Comparison of ENCODE assay signal across 8 mouse cellular contexts in the genomic region with DNA sequence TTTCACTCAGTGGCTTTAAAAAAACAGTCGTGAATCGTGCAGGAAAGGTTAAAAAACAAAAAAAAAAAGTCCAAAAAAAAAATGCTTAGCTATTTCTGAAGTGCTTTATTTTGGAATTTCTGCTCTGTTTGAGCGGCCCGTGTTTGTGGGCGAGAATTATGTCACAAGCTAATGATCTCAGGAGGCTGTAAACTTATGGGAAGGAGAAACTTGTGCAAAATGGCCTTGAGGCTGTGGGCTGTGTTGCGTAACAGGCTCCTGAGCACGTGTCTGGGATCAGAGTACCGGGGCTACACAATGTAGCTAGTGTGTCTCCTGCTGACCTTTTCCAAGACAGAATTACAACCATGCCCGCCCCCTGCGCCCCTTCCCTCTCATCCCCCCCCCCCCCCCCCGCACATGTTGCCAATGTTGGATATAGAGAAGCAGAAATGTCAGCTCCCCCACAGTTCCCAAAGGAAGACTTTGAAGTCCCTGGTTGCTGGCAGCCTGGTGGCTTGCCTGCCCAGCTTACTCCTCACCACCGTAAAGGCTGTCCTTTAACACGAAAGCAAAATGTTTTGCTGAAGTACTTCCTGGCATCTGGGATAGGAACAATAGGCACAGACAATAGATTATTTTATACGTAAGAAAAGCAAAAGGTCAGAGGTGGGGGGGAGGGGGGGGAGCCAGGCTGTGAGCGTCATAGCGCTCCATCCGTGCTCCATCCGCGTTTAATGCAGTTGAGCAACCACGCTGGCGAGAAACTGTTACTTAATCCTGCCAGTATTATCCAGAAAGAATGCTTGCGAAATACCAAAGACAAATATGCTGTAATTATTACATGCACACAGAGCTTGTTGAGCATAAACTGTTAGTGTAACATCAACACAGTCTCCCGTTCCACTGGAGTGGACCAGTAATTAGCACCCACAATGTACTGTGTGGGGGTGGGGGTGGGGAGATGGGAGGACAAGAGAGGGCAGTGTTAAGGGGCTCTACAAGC.
DNase-seq lines count a peak whose midpoint lies in the region; ATAC-seq and TF ChIP-seq lines count a peak whose summit lies in the region.

No protein-coding gene starts in this region.

- no peak for TF ChIP-seq POLR2A in lung, adult 2 months (IDR thresholded peaks at IDR 0.05; ENCODE audit: borderline replicate concordance, extremely low read depth, low read depth, low read length)

- peak; percentile 70 for ATAC-seq in intestine, embryonic 16.5 days
- ATAC-seq in neural tube, embryonic 15.5 days (ENCODE audit: low FRiP score) = 0 out of 2 replicates have a peak, but pooled peaks have one; percentile 27

- peak overlapping the region; percentile 16 for H3K4me2 ChIP-seq in intestine, embryonic 16.5 days (ENCODE audit: low read depth, low read length)
- peak overlapping the region; percentile 35 for H3K4me2 ChIP-seq in neural tube, embryonic 15.5 days

- no peaks in the 10 kb centered on the region for H3K36me3 ChIP-seq in C2C12 (ENCODE audit: control insufficient read depth, insufficient read depth)
- no peaks in the 10 kb centered on the region for H3K36me3 ChIP-seq in intestine, embryonic 16.5 days (ENCODE audit: control insufficient read depth, insufficient read depth, low read length)
- H3K36me3 ChIP-seq in neural tube, embryonic 15.5 days = no peaks in the 10 kb centered on the region

- peak overlapping the region; percentile 37; the same call in 1 of the 2 replicates for H3K9ac ChIP-seq in intestine, embryonic 16.5 days (ENCODE audit: low read depth, low read length)
- H3K9ac ChIP-seq in neural tube, embryonic 15.5 days (replicated peaks) = no peak overlapping the region

- no peaks in the 10 kb centered on the region for H3K79me2 ChIP-seq in C2C12 (ENCODE audit: control insufficient read depth, insufficient read depth)

- H3K4me1 ChIP-seq in intestine, embryonic 16.5 days (ENCODE audit: control insufficient read depth, insufficient read depth, low read length) = peaks cover 62% of the 10 kb centered on the region
- H3K4me1 ChIP-seq in lung, adult 2 months (ENCODE audit: control insufficient read depth, insufficient read depth, low read length) = peaks cover 19% of the 10 kb centered on the region
- H3K4me1 ChIP-seq in neural tube, embryonic 15.5 days = peaks cover 38% of the 10 kb centered on the region

- peak; percentile 77 for DNase-seq in adrenal gland, postnatal 25 days
- DNase-seq in forelimb bud, embryonic 11.5 days (ENCODE audit: low read depth, low spot score) = peak; percentile 64
- DNase-seq in lung, adult 2 months = peak; percentile 55
- DNase-seq in MN1 (ENCODE audit: low spot score) = no peak
- DNase-seq in cerebellum, adult 11 months = no peak

- no peaks in the 10 kb centered on the region for H3K9me3 ChIP-seq in intestine, embryonic 16.5 days (ENCODE audit: control insufficient read depth, low read length)
- H3K9me3 ChIP-seq in neural tube, embryonic 15.5 days (replicated peaks) = no peaks in the 10 kb centered on the region

- H3K27me3 ChIP-seq in C2C12 (ENCODE audit: control insufficient read depth, insufficient read depth, insufficient read length) = no peaks in the 10 kb centered on the region
- H3K27me3 ChIP-seq in intestine, embryonic 16.5 days (replicated peaks; ENCODE audit: control insufficient read depth, insufficient read depth, low read length) = no peaks in the 10 kb centered on the region
- no peaks in the 10 kb centered on the region for H3K27me3 ChIP-seq in neural tube, embryonic 15.5 days (replicated peaks)

- peak overlapping the region; percentile 59 for H3K27ac ChIP-seq in intestine, embryonic 16.5 days (ENCODE audit: low read length)
- peak overlapping the region; percentile 41; the same call in 1 of the 2 replicates for H3K27ac ChIP-seq in neural tube, embryonic 15.5 days (replicated peaks)

- no peak overlapping the region for H3K4me3 ChIP-seq in C2C12 (ENCODE audit: insufficient read depth, poor library complexity, severe bottlenecking)
- H3K4me3 ChIP-seq in intestine, embryonic 16.5 days (ENCODE audit: low read length) = no peak overlapping the region
- no peak overlapping the region for H3K4me3 ChIP-seq in lung, adult 2 months (replicated peaks; ENCODE audit: extremely low read depth, low read depth, low read length)
- no peak overlapping the region for H3K4me3 ChIP-seq in neural tube, embryonic 15.5 days (replicated peaks)

- no peak for TF ChIP-seq CTCF in C2C12 (IDR thresholded peaks at IDR 0.05; ENCODE audit: control insufficient read depth, insufficient read depth, insufficient read length)
- TF ChIP-seq CTCF in lung, adult 2 months (IDR thresholded peaks at IDR 0.05; ENCODE audit: insufficient read depth, low read length) = no peak

- no peak overlapping the region for H3ac ChIP-seq in C2C12 (ENCODE audit: control insufficient read depth, insufficient read length, low read depth)

- 18% methylated on average over 21 of the region's 23 CpGs for WGBS in intestine, embryonic 16.5 days
- WGBS in lung, adult 2 months = 9% methylated on average over 22 of the region's 23 CpGs
- 26% methylated on average over 22 of the region's 23 CpGs for WGBS in neural tube, embryonic 15.5 days

- H3K79me3 ChIP-seq in C2C12 (ENCODE audit: low read depth) = no peaks in the 10 kb centered on the region

TF ChIP-seq in C2C12, 6 proteins besides CTCF, POLR2A, EP300 and RAD21:
- peak; percentile 91 for TF ChIP-seq MAX (IDR thresholded peaks at IDR 0.05)
- peak; percentile 98 for TF ChIP-seq CEBPB (IDR thresholded peaks at IDR 0.05; ENCODE audit: low read depth)
- peak; percentile 78 for TF ChIP-seq USF1 (IDR thresholded peaks at IDR 0.05; ENCODE audit: low read depth)
- no peak for TF ChIP-seq MYOD1 (IDR thresholded peaks at IDR 0.05; ENCODE audit: control insufficient read depth, insufficient read length, low read depth)
TF ChIP-seq in C2C12: peak in this region for 3.

Comparison
In these comparisons a context has a peak if more than half of its experiments do, and no peak if none do; other contexts are left out.
1. DNase-seq: peak in adrenal gland, postnatal 25 days (single experiment), forelimb bud, embryonic 11.5 days (single experiment) and lung, adult 2 months (single experiment); none in MN1 (single experiment) and cerebellum, adult 11 months (single experiment).